Mouse (Mus musculus) MEL (cell line): Measurements from ENCODE around the gene Glrx2. TPM values are rescaled to one million over a fixed set of nuclear protein-coding genes. Genes with fewer than 3 reads are reported as not detected.
"Not testable (repeated sequence)": the region's sequence is repeated elsewhere in the genome, so short reads cannot be mapped to it uniquely, and the experiment has no call there.

Experiments used
- DNase-seq: peaks from one replicate; pipeline ENCODE4 v3.0.0; 2011; ENCODE audit warnings: low read depth, low spot score
- H3K27ac ChIP-seq: 2 replicates; pipeline ENCODE4 v1.5.1; 2012; ENCODE audit warnings: low read depth, mild to moderate bottlenecking, control low read depth, low read length, moderate library complexity; ENCODE audit not compliant: control insufficient read depth
- H3K27me3 ChIP-seq, 2 experiments: fragments of 150-350 bp in 1 of 2; sonication (generic) in 1 of 2; 2 replicates each; pipeline ENCODE4 v1.6.1; 2012; ENCODE audit warnings: low read length in 2 of 2, mild to moderate bottlenecking in 2 of 2, improper control_type of control experiment in 1 of 2, moderate library complexity in 1 of 2; ENCODE audit not compliant: insufficient read depth in 2 of 2, control insufficient read depth in 1 of 2
- H3K36me3 ChIP-seq, 2 experiments: 2 replicates each; pipeline ENCODE4 v1.6.1; 2012 to 2014; ENCODE audit warnings: low read length in 2 of 2, improper control_type of control experiment in 1 of 2, inconsistent platforms in 1 of 2, mild to moderate bottlenecking in 1 of 2; ENCODE audit not compliant: insufficient read depth in 2 of 2, control insufficient read depth in 1 of 2
- H3K4me1 ChIP-seq, 2 experiments: fragments of 150-350 bp in 1 of 2; sonication (generic) in 1 of 2; 2 replicates each; pipeline ENCODE4 v1.6.1; 2012; ENCODE audit warnings: low read length in 2 of 2, improper control_type of control experiment in 1 of 2, mild to moderate bottlenecking in 1 of 2; ENCODE audit not compliant: insufficient read depth in 2 of 2, control insufficient read depth in 1 of 2
- H3K4me3 ChIP-seq, 2 experiments: fragments of 150-350 bp in 1 of 2; sonication (generic) in 1 of 2; 2 replicates each; pipeline ENCODE4 v1.5.1; 2012; ENCODE audit warnings: low read depth in 2 of 2, low read length in 2 of 2, mild to moderate bottlenecking in 2 of 2, moderate library complexity in 2 of 2, control low read depth in 1 of 2, improper control_type of control experiment in 1 of 2; ENCODE audit not compliant: control insufficient read depth in 1 of 2, insufficient read depth in 1 of 2
- H3K79me2 ChIP-seq: 2 replicates; pipeline ENCODE4 v1.6.1; 2012; ENCODE audit warnings: mild to moderate bottlenecking, low read length, moderate library complexity; ENCODE audit not compliant: control insufficient read depth, poor library complexity, insufficient read depth
- H3K9ac ChIP-seq: 2 replicates; pipeline ENCODE4 v1.6.1; 2012; ENCODE audit warnings: low read depth, mild to moderate bottlenecking, control low read depth, low read length, moderate library complexity; ENCODE audit not compliant: control insufficient read depth, poor library complexity, severe bottlenecking
- H3K9me3 ChIP-seq: fragments of 150-350 bp; sonication (generic); replicated peaks from 2 replicates; pipeline ENCODE4 v1.6.1; 2012; ENCODE audit warnings: mild to moderate bottlenecking, low read length, improper control_type of control experiment, moderate library complexity; ENCODE audit not compliant: insufficient read depth
- CTCF ChIP-seq, 3 experiments: IDR thresholded peaks in 2 of 3; conservative IDR thresholded peaks in 1 of 3; 2 replicates each; pipeline ENCODE4 v1.5.1; 2011 to 2012; ENCODE audit warnings: low read length in 3 of 3, low read depth in 2 of 3, mild to moderate bottlenecking in 2 of 3, improper control_type of control experiment in 1 of 3, inconsistent platforms in 1 of 3, mixed read lengths in 1 of 3, moderate library complexity in 1 of 3; ENCODE audit not compliant: control insufficient read depth in 1 of 3, insufficient read depth in 1 of 3, poor library complexity in 1 of 3, severe bottlenecking in 1 of 3
- E2F4 ChIP-seq: IDR thresholded peaks from 2 replicates; pipeline ENCODE4 v1.6.1; 2011; ENCODE audit warnings: low read depth, low read length, improper control_type of control experiment, borderline replicate concordance
- GABPA ChIP-seq: IDR thresholded peaks from 2 replicates; pipeline ENCODE4 v1.6.1; 2012; ENCODE audit warnings: low read depth, mild to moderate bottlenecking, inconsistent platforms, low read length, improper control_type of control experiment, moderate library complexity
- KAT2A ChIP-seq: conservative IDR thresholded peaks from 2 replicates; pipeline ENCODE4 v1.6.1; 2012; ENCODE audit warnings: low read depth, low read length, improper control_type of control experiment, inconsistent platforms
- MAX ChIP-seq: IDR thresholded peaks from 2 replicates; pipeline ENCODE4 v1.6.1; 2011; ENCODE audit warnings: low read length, improper control_type of control experiment
- POLR2AphosphoS2 ChIP-seq: IDR thresholded peaks from 2 replicates; pipeline ENCODE4 v1.6.1; 2011; ENCODE audit warnings: low read length, improper control_type of control experiment
- RAD21 ChIP-seq: IDR thresholded peaks from 2 replicates; pipeline ENCODE4 v1.6.1; 2011; ENCODE audit warnings: mild to moderate bottlenecking, low read depth, low read length, improper control_type of control experiment
- SMC3 ChIP-seq: IDR thresholded peaks from 2 replicates; pipeline ENCODE4 v1.6.1; 2011; ENCODE audit warnings: low read depth, low read length, improper control_type of control experiment
- TBP ChIP-seq: IDR thresholded peaks from 2 replicates; pipeline ENCODE4 v1.8.0; 2011; ENCODE audit warnings: low read depth, low read length, improper control_type of control experiment
- ZMIZ1 ChIP-seq: IDR thresholded peaks from 2 replicates; pipeline ENCODE4 v1.6.1; 2012; ENCODE audit warnings: low read depth, mild to moderate bottlenecking, inconsistent platforms, low read length, improper control_type of control experiment, moderate library complexity
- polyA plus RNA-seq, 2 experiments: library from polyadenylated mRNA; stranded (reverse) in 1 of 2; unstranded in 1 of 2; fragments of >175 nt in 1 of 2; fragments of >200 nt in 1 of 2; gene quantifications; 2 replicates each; pipeline versions ENCODE4 v1.2.1 to v1.2.4; 2012; ENCODE audit warnings: low replicate concordance in 2 of 2, low read depth in 1 of 2; ENCODE audit not compliant: insufficient read length in 2 of 2, insufficient read depth in 1 of 2, missing spikeins in 1 of 2
- total RNA-seq: library from RNA; depleted of rRNA; stranded (reverse); fragments of 300-350 nt; gene quantifications from 2 replicates; pipeline ENCODE4 v1.2.3, GENCODE M21; 2012; rRNA removed

The Glrx2 gene
- total RNA-seq (23.4 and 25.3 TPM in 2 replicates), polyA plus RNA-seq (10 to 100 TPM in 1 of 2 experiments, not detected in 1; 61.6 TPM)

DNA sequence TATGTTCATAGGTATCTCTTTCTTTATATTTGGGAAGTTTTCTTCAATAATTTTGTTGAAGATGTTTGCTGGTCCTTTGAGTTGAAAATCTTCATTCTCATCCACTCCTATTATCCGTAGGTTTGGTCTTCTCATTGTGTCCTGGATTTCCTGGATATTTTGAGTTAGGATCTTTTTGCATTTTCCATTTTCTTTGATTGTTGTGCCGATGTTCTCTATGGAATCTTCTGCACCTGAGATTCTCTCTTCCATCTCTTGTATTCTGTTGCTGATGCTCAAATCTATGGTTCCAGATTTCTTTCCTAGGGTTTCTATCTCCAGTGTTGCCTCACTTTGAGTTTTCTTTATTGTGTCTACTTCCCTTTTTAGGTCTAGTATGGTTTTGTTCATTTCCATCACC is at the start of gene Glrx2:
Gene Glrx2 (plus strand): TSS at position 301 of the 400 bp plus-strand sequence.
- H3K36me3 ChIP-seq, H3K9me3 ChIP-seq, H3K79me2 ChIP-seq: not testable (repeated sequence)

DNA sequence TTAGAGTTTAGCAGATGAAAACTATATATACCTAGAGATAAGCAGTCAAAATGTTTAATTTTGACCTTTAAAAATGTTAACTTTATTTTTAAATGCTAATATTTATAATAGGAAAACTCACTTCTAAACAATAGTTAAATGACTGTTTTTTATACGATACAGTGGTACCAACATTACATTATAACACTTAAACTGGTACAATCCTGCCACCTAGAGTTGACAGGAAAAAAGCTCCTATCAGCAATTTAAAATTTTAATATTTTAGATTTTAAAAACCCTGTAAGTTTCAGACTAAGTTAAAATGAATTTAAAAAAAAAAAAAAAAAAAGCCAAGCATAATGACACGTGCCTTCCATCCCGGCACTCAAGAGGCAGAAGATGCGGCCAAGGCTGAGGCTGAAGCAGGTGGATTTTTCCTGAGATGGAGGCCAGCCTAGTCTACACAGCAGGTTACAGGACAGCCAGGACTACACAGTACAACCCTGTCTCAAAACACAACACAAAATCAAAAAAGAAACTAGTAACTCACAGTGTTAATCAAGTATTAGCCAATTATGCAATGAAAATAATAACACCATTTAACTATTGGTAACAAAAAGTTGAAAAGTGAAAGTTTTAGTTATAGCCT is 40.3 kb upstream of the Glrx2 start:
- Histone ChIP-seq H3K9ac (no peak overlapping the region), H3K79me2 (no peaks in the 10 kb centered on the region), H3K9me3 (no peaks in the 10 kb centered on the region), H3K27me3 (no peaks in the 10 kb centered on the region), H3K36me3 (peaks cover 0 to 45% of the 10 kb centered on the region in 2 experiments; a peak in 2 of 4 replicates), H3K4me1 (no peaks in the 10 kb centered on the region), H3K27ac (no peak overlapping the region), H3K4me3 (no peak overlapping the region)
- DNase-seq, result no peak
- TF ChIP-seq RAD21, result peak; percentile 56
- TF ChIP-seq CTCF (IDR thresholded peaks at IDR 0.05 in 2 of 3, conservative IDR thresholded peaks at IDR 0.05 in 1 of 3; ENCODE audit: control insufficient read depth in 1 of 3, insufficient read depth in 1 of 3, low read depth in 2 of 3, low read length in 3 of 3, poor library complexity in 1 of 3, severe bottlenecking in 1 of 3), result peak in 1 of 3 experiments; percentile 37; a peak in 2 of 6 replicates
- TF ChIP-seq SMC3, result peak; percentile 14; the same call in 1 of the 2 replicates
- TF ChIP-seq POLR2AphosphoS2, result no peak

More for the DNA sequence above, at the start of gene Glrx2:
- H3K27me3 ChIP-seq, H3K4me1 ChIP-seq, DNase-seq, H3K9ac ChIP-seq, H3K4me3 ChIP-seq, H3K27ac ChIP-seq: not testable (repeated sequence)

- no peak overlapping the region for H3K27ac ChIP-seq
- TF ChIP-seq ZMIZ1 (no peak), KAT2A (no peak), TBP (no peak), GABPA (no peak), MAX (no peak), E2F4 (no peak)
- TF ChIP-seq, all 39 proteins: peak for 0
- H3K36me3 ChIP-seq, result peaks cover 0 to 41% of the 10 kb centered on the region in 2 experiments; a peak in 2 of 4 replicates
- H3K79me2 ChIP-seq, result no peaks in the 10 kb centered on the region
- H3K4me1 ChIP-seq, result no peaks in the 10 kb centered on the region
- H3K9me3 ChIP-seq, result no peaks in the 10 kb centered on the region
- no peak overlapping the region for H3K4me3 ChIP-seq
- DNase-seq, result no peak
- no peak overlapping the region for H3K9ac ChIP-seq
- no peaks in the 10 kb centered on the region for H3K27me3 ChIP-seq
Observed at GRCm38 (mm10) chr1:143681108-143681507, 35.0 kb upstream of the Glrx2 start.
